Mouse (Mus musculus) cortical plate, adult 2 months (tissue): ENCODE data around the gene Sp1.

Source experiments
- CTCF ChIP-seq: fragments of 200-500 bp; IDR thresholded peaks from 2 replicates; pipeline ENCODE4 v1.5.1; 2011; ENCODE audit warnings: mild to moderate bottlenecking, control low read depth, low read length; ENCODE audit not compliant: insufficient read depth; ENCODE audit errors: extremely low read depth
- POLR2A ChIP-seq: fragments of 200-500 bp; IDR thresholded peaks from 2 replicates; pipeline ENCODE4 v1.6.1; 2011; ENCODE audit warnings: mild to moderate bottlenecking, low read length, control low read depth; ENCODE audit not compliant: insufficient read depth; ENCODE audit errors: extremely low read depth

DNA sequence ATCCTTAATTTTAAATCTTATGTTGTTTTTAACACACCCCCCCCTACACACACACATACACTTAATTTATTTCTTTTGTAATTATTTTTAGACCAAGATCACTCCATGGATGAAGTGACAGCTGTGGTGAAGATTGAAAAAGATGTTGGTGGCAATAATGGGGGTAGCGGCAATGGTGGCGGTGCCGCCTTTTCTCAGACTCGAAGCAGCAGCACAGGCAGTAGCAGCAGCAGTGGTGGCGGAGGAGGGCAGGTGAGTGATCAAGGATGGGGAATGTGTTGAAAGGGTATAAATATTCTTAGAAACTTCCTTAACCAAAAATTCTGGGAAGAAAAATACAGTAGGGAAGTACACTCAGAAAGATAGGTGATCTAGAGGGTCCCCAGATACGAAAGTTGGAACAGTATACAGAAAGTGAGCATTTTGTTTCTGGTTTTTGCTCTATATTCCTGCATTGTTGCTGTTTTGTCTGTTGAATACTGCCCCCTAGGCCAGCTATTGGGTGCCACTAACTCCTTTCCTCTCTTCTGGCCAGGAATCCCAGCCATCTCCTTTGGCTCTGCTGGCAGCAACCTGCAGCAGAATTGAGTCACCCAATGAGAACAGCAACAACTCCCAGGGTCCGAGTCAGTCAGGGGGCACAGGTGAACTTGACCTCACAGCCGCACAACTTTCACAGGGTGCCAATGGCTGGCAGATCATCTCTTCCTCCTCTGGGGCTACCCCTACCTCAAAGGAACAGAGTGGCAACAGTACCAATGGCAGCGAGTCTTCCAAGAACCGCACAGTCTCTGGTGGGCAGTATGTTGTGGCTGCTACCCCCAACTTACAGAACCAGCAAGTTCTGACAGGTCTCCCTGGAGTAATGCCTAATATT, 2.0 kb downstream of the Sp1 start:
- TF ChIP-seq CTCF (no peak), POLR2A (no peak)
